Mouse (Mus musculus) lung, postnatal 14 days (tissue): ENCODE results near the gene Zc3h15.
"Not testable (repeated sequence)": the region's sequence is repeated elsewhere in the genome, so short reads cannot be mapped to it uniquely, and the experiment has no call there.

Source experiments
- DNase-seq: peaks from one replicate; pipeline ENCODE4 v3.0.0; 2021

The Zc3h15 gene

GRCm38 (mm10) chr2:83644276-83645252 lies at the start of gene Zc3h15:
Gene Zc3h15, plus strand, starts transcription at chr2:83644435.
- peak; percentile 94 for DNase-seq

GRCm38 (mm10) chr2:83620558-83621367 lies 23.5 kb upstream of the Zc3h15 start:
- DNase-seq, result no peak

DNA sequence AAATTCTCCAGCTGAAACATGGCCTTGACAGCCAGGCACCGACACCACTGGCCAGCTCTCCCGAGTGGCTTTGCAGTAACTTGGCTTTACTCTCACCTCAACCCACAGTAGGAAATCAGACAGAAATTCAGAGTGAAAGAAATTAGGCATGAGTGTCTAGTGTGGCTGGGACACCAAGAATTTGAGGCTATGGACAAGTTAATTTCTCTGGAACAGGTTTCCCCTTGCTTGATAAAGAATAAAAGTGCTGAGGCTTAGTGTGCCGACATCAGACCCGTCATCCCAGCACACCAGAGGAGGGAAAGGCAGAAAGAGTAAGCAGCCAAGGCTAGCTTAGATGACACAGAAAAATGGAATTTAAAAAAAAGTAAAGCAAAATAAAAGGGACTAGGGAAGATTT lies 22.7 kb upstream of the Zc3h15 start:
- DNase-seq, result no peak

DNA sequence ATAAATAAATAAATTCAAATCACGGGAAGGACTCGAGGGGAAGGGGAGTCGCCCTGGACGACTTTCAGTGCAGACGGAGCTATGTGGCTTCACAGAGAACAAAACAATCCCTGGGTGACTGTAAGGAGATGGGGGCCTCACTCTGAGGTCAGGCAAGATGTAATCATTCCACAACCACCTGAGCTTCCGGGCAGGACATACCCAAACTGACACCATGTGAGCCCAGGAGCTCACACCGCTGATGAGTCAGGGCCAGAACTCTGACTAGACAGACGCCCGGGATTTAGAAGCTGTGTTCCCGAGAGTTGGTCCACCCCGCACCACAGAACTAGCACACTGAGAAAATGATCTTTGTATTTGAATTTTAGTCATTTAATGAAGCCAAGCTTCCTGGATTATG lies 21.4 kb upstream of the Zc3h15 start:
- no peak for DNase-seq

- no peak for DNase-seq
These were observed 20.2 kb upstream of the Zc3h15 start for GRCm38 (mm10) chr2:83624045-83624444.

DNA sequence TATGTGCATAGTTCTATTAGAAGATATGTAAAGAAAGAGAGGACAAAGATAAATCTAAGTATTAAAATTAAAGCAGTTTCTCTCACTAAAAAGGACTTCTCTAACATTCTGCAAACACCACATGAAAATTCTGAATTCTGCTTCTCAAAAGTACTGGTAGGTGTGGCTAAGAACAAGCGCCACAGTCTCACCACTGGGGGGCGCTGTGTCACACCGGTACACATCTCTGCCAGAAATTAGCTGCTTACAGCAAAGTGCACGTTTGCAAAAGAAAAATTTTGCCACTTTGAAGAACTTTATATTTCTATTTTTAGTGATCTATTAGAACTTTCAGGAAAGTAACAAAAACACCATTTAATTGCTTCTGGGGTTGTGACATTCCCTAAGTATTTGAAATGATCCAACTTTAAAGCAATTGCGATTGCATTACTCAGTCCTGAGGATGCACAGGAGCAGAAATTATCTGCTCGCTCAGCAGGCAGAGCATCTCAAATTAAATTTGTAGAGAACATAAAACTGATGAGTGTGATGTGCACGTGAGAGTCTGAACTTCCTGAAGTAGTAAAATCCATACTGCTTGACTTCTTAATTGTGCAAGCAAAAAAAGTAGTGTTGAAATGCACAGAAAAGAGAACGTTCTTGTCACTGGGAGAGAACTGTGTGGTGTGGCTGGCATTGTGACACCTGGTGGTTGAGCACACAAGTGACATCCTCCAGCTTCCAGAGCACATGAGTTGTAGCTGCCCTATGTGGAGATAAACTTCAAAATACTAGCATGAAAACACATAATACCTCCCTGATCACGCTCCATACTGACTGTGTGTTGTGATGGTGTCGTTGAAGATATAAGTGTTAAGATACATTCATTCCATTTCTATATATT lies 18.8 kb upstream of the Zc3h15 start:
- peak; percentile 78 for DNase-seq

DNA sequence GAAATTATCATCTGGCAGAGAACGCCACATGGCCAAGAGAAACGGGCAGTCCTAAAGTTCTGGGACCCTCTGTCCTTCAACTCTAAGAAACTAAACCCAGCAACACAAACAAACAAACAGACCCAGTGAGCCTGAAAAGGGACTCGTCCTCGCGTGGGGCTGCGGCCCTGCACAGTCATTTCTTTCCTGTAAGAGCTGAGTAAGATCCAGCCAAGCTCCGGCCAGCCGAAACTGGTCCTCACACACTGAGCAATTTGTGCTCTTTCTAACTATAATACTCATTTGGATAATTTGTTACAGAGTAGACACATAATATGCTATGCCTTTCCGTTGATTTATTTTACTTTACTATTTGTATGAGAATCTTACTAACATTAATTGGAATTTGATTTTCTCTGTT lies 17.4 kb upstream of the Zc3h15 start:
- no peak for DNase-seq

- DNase-seq, result no peak
These were observed 16.7 kb upstream of the Zc3h15 start for GRCm38 (mm10) chr2:83627495-83627894.

DNA sequence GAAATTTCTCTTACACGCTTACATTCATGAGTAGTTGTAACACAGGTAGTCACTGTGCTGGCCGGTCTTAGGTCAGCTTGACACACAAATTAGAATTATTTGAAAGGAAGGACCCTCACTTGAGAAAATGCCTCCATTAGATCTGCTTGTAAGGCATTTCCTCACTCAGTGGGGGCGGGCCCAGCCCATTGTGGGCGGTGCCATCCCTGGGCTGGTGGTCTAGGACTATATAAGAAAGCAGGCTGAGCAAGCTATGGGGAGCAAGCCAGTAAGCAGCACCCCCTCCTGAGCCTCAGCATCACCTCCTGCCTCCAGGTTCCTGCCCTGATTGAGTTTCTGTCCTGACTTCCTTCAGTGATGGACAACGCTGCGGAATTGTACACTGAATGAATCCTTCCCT lies 16.3 kb upstream of the Zc3h15 start:
- DNase-seq, result no peak

DNA sequence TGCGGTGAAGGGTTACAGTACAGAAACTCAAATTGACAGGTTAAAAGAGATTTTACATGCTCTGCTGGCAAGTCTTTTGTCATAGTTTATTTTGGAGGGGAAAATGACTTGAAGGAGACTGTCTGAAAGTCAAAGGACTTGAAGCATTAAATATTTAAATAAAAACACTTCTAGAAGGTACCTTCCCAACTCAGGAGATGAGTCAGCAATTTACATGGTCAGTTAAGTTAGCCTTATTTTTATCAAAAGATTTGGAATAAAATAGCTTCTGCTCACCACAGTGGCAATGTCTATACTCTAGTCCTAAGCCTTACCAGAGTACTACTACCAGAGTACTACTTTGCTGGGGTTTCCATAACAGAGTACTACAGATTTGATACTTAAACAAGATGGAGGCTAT lies 2.2 kb upstream of the Zc3h15 start:
- DNase-seq, result no peak

GRCm38 (mm10) chr2:83648916-83649315 lies 4.7 kb downstream of the Zc3h15 start:
- DNase-seq, result no peak

DNA sequence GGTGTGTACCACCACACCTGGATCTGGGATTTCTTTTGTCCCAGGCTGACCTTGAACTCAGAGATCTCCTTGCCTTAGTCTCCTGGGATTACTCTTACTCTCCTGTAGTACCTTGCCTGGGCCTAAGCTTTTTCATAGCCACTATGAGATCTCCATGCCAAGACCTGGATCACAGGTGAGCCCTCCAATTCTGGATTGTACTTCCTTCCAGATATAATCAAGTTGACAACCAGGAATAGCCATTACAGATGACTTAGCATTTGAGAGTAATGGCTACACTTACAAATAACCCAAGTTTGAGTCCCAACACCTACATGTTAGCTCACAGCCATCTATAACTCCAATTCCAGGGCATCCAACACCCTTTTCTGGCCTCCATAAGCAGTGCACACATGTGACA lies 8.4 kb downstream of the Zc3h15 start:
- no peak for DNase-seq

- no peak for DNase-seq
These were observed 15.0 kb downstream of the Zc3h15 start for GRCm38 (mm10) chr2:83659279-83659678.

GRCm38 (mm10) chr2:83660114-83660513 lies 15.9 kb downstream of the Zc3h15 start:
- DNase-seq, result no peak

DNA sequence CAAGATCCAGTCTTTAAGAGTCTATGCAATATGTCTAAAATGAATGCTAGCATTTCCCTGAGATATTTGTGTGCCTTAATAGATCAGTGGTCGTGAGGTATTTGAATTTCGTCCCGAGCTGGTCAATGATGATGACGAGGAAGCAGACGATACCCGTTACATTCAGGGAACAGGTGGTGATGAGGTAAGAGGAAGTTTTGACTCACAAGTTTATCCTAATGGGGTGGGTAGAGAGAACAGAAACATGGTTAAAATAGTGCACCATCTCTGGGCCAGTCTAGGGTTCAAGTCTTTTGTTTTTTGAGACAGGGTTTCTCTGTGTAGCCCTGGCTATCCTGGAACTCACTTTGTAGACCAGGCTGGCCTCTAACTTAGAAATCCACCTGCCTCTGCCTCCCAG lies 17.1 kb downstream of the Zc3h15 start:
- no peak for DNase-seq

DNA sequence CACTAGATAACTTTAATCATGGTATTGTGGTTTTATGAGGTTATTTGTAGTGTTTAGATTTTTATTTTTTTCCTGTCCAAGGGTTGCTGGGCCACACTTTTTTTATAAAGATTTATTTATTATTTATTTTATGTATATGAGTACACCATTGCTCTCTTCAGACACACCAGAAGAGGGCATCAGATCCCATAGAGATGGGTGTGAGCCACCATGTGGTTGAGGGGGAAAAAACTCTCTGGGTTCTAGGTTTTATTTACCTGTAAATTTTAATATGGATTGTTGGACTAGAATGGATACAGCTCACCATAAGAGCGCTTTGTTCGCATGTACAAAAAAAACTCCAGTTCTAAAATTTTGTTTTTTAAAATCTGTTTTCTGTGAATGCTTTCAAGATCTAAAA lies 20.8 kb downstream of the Zc3h15 start:
- DNase-seq, result not testable (repeated sequence)

DNA sequence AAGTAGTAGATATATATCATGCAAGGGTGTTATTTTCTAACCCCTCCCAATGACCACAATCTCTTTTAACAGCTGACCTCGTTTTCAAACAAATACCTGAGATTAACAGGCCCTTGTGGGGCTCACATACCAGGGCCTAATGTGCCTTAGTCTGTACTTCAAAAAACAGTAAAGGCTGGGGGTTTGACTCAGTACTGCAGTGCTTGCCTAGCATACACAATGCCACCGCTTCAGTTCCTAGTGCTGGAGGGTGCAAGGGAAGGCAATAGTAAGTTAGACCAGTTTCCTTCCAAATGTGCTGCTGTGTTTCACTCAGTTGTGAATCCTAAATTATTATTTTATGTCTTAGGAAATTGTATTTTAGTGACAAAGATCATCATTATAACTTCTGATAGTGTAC lies 23.2 kb downstream of the Zc3h15 start:
- no peak for DNase-seq

DNA sequence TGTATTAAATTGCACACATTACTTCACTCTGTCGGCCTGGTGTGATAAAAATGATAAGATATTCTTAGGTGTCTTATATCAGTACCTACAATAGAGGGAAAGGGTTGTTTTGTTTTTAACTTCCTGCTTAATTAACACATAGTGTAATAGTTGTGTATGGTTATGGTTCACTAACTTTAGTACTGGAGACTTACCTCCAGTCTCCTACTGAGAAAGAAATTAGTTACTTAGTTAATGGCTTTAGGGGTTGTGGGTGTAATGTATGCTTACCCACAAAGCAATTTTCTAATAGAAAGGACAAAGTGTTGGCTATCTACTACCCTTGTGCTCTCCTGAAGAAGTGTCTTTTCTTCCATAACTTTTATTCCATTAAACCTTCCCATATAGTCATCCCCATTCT lies 23.8 kb downstream of the Zc3h15 start:
- no peak for DNase-seq

DNA sequence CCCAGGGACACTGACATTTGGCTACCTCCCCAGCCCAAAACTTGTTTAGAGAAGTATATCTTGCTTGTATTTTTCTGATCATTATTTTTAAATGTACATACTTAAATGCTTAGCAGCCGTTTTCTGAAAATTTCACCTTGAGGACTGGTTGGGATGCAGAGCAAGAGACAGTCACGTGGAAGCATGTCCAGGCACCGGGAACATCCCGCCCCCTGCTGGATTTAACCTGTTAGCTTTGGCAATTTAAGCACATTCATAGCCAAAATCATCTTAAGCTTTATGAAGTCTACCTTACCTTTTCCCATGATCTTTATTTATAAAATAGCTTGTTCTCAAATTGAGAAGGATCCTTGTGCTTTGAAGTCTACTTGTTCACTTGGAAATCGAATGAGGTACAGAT lies 25.8 kb downstream of the Zc3h15 start:
- DNase-seq, result no peak

DNA sequence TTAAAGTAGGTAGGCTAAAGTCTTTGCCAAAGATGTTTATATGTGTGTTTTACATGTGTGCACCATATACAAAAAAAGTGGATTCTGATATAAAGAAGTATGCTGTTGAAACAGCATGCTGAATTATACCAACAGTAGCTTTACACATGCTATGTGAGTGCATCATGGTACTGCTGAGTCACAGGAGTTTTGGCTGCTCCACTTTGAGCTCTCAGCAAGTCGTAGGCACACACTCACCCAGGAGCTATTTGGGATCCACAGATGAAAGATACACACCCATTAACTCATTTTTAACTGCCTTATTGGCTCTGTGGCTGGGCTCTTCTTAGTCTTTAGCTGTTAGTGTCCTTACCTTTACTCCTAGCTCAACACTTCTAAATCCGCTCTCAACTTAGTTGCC lies 27.6 kb downstream of the Zc3h15 start:
- DNase-seq, result no peak

DNA sequence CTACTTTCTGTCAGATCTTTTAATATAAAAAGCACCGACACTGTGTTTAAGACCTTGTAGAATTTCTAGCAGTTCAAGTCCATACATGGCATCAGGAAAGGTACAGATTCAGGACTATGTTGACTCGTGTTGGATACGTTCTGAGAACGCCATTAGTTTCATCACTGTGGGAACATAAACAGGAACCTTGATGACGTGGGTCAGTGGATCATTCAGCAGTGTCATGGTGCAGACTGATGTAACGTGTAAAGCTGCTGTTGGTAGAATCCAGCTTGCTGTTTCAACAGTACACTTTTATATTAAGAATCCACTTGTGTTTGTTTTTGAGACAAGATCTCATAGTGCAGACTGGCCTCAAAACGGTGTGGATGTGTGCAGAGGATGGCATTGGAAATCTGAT lies 28.8 kb downstream of the Zc3h15 start:
- no peak for DNase-seq

DNA sequence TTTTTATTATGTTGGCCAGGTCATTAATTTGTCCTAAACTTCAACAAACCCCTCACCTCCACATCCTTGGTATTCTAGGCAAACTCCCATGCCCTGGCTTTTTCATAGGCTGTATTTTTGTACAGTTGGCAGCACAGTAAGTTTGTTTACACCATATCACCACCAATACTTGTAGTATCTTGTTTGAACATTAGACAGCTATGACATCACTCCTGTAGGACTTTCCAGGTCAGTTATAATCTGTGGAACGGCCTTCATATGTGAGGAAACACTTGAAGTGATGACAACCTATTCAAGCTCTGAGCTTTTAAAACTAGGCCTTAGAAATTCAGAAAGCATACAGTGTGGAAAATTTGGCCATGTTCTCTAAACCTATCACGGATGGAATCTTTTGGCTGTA lies 29.6 kb downstream of the Zc3h15 start:
- no peak for DNase-seq

DNA sequence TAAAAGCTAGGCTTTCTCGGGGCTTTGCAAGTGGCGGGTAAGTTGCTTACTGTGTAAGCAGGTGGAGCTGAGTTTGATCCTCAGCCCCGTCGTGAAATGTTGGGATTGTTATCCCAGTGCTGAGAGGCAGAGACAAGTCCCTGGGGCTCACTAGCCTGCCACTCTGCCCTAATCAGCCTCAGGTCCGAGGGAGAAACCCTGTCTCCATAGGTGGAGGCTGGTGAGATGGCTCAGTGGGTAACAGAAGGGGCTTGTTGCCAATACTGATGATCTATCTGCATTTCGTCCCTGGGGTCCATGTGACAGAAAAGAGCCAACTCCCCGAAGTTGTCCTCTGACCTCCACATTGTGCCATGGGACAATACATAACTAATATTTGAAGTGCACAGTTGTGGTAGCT lies 30.2 kb downstream of the Zc3h15 start:
- no peak for DNase-seq
